In genomic region chr11:97535660-97536059, GRCm38 (mm10) we compare ENCODE assay signal across 21 mouse cellular contexts. TPM values are rescaled to one million over a fixed set of nuclear protein-coding genes. Genes with fewer than 3 reads are reported as not detected.
"Had no signal": no experiment of that assay in that cellular context is flagged by ENCODE, and none has a peak within 500 bp of the region (broad histone marks: within the 10 kb centered on the region; RNA-seq: fewer than 3 reads in every experiment).

No protein-coding gene starts in this region.

- H3K36me3 ChIP-seq: liver, embryonic 13.5 days; stomach, embryonic 15.5 days had no signal

- H3K4me3 ChIP-seq: myocyte had no signal

- H3K27ac ChIP-seq: kidney, postnatal 0 days; liver, embryonic 13.5 days; midbrain, embryonic 13.5 days; neural tube, embryonic 13.5 days; stomach, embryonic 15.5 days had no signal

- H3K9ac ChIP-seq: liver, embryonic 13.5 days; midbrain, embryonic 13.5 days; stomach, embryonic 15.5 days had no signal

- H3K9me3 ChIP-seq: liver, embryonic 13.5 days; midbrain, embryonic 13.5 days; neural tube, embryonic 13.5 days; stomach, embryonic 15.5 days had no signal

- DNase-seq: kidney, adult 2 months; kidney, postnatal 25 days; liver, embryonic 13.5 days; lung, adult 2 months; lung, postnatal 14 days; lung, postnatal 4 days; retina, postnatal 1 day; spleen, adult 18-20 months; thymus, adult 2 months; thymus, postnatal 14 days; thymus, postnatal 4 days had no signal

- ATAC-seq: midbrain, embryonic 13.5 days; midbrain, embryonic 16.5 days had no signal

RNA-seq across cellular contexts. Expression of gene 4933428G20Rik, which starts 35.5 kb away (rescaled TPM):
- polyA plus RNA-seq: kidney, adult 2 months; large intestine, adult 2 months; limb, embryonic 11.5 days; liver, adult 2 months; thymus, adult 2 months had no signal

RNA-seq across cellular contexts. Expression of gene Srcin1, which starts 40.3 kb away (rescaled TPM):
- polyA plus RNA-seq: liver, embryonic 13.5 days; liver, embryonic 16.5 days; myocyte had no signal
